Mouse (Mus musculus) left cerebral cortex, postnatal 10 days (tissue): Measurements from ENCODE around the gene Tnfrsf18. TPM values are rescaled to one million over a fixed set of nuclear protein-coding genes. Genes with fewer than 3 reads are reported as not detected.
A peak's percentile ranks its signal among the peaks of the same experiment; 100 is the strongest.

Experiments used
- DNase-seq, 2 experiments: peaks; one replicate each; pipeline ENCODE4 v3.0.0; 2021 to 2022; ENCODE audit warnings: low spot score in 2 of 2, mixed read lengths in 1 of 2; ENCODE audit errors: extremely low spot score in 1 of 2
- intact Hi-C: fragments of 180-260 bp; cut with DNase I; formaldehyde crosslinking; loops from one replicate; pipeline ENCODE4 v1.15.1; 2025
- microRNA-seq: library from miRNA; unstranded; fragments of <30 nt; microRNA quantifications from one replicate; pipeline ENCODE4 v1.2.0, GENCODE M21; 2022
- total RNA-seq, 2 experiments: library from RNA; stranded (reverse); gene quantifications; 2 replicates each; pipeline ENCODE4 v1.2.3; 2021

Gene Tnfrsf18
- total RNA-seq, 2 experiments from 2014 or later, result not detected

- no peak for DNase-seq
- intact Hi-C loops, result no loop called here
Observed at GRCm38 (mm10) chr4:156065156-156065894, 39.4 kb downstream of the Tnfrsf18 start.

GRCm38 (mm10) chr4:156067256-156067949, 41.4 kb downstream of the Tnfrsf18 start:
- intact Hi-C loops, result no loop called here

GRCm38 (mm10) chr4:156069701-156070100, 43.7 kb downstream of the Tnfrsf18 start:
- intact Hi-C loops, result no loop called here
- DNase-seq, result no peak

More at GRCm38 (mm10) chr4:156067256-156067949, 41.4 kb downstream of the Tnfrsf18 start:
- DNase-seq, result no peak

GRCm38 (mm10) chr4:156070276-156070675, 44.3 kb downstream of the Tnfrsf18 start:
- DNase-seq, result no peak
- intact Hi-C loops, result no loop called here

GRCm38 (mm10) chr4:156070716-156071115, 44.8 kb downstream of the Tnfrsf18 start:
- intact Hi-C loops, result no loop called here
- DNase-seq, result no peak

GRCm38 (mm10) chr4:156076911-156077382, 51.0 kb downstream of the Tnfrsf18 start:
- intact Hi-C loops, result no loop called here
- DNase-seq, result no peak

GRCm38 (mm10) chr4:156077499-156078301, 51.7 kb downstream of the Tnfrsf18 start:
- intact Hi-C loops, result no loop called here
- peak in 1 of 2 experiments; percentile 63 for DNase-seq

Small RNA genes within 50 kb of the gene (microRNA-seq; reads per million reads assigned to microRNA genes)
- gene Mir200a, result 1.4 reads per million
- 40.2 reads per million, percentile 48 among the genes with 10 or more reads in this experiment for gene Mir200b
- gene Mir429, result 30.8 reads per million, percentile 46 among the genes with 10 or more reads in this experiment

Other genes starting within 250 kb of the Tnfrsf18 start
- 1 to 10 TPM; 3.0 to 5.4 TPM for gene Tmem88b, start 240.3 kb upstream of the Tnfrsf18 start, total RNA-seq
- gene Ankrd65, start 235.7 kb upstream of the Tnfrsf18 start, total RNA-seq, result not detected
- 100 to 1,000 TPM; 103 to 111 TPM for gene Mrpl20, start 223.3 kb upstream of the Tnfrsf18 start, total RNA-seq
- 10 to 100 TPM; 68.7 to 71.2 TPM for gene Ccnl2, start 213.7 kb upstream of the Tnfrsf18 start, total RNA-seq
- 10 to 100 TPM; 81.6 to 82.6 TPM for gene Aurkaip1, start 194.9 kb upstream of the Tnfrsf18 start, total RNA-seq
- 10 to 100 TPM; 10.6 to 14.1 TPM for gene Mxra8, start 186.5 kb upstream of the Tnfrsf18 start, total RNA-seq
- gene Dvl1, start 178.8 kb upstream of the Tnfrsf18 start, total RNA-seq, result 10 to 100 TPM; 70.6 to 74.2 TPM
- under 1 TPM; 0.13 to 0.22 TPM for gene Tas1r3, start 162.8 kb upstream of the Tnfrsf18 start, total RNA-seq
- 10 to 100 TPM; 29.6 to 30.8 TPM for gene Cptp, start 156.7 kb upstream of the Tnfrsf18 start, total RNA-seq
- gene Ints11, start 156.6 kb upstream of the Tnfrsf18 start, total RNA-seq, result 10 to 100 TPM; 38.3 to 39.8 TPM
- 10 to 100 TPM; 66.0 to 71.2 TPM for gene Pusl1, start 134.4 kb upstream of the Tnfrsf18 start, total RNA-seq
- 100 to 1,000 TPM; 144 to 146 TPM for gene Acap3, start 134.3 kb upstream of the Tnfrsf18 start, total RNA-seq
- 10 to 100 TPM; 84.9 to 93.8 TPM for gene Ube2j2, start 82.3 kb upstream of the Tnfrsf18 start, total RNA-seq
- 10 to 100 TPM; 19.2 to 20.9 TPM for gene C1qtnf12, start 63.8 kb upstream of the Tnfrsf18 start, total RNA-seq
- gene B3galt6, start 33.5 kb upstream of the Tnfrsf18 start, total RNA-seq, result 10 to 100 TPM; 11.4 to 11.8 TPM
- gene Sdf4, start 33.3 kb upstream of the Tnfrsf18 start, total RNA-seq, result 100 to 1,000 TPM; 136 to 139 TPM
- 1 to 10 TPM in 1 of 2 experiments, under 1 TPM in 1; 0.32 to 1.4 TPM for gene Tnfrsf4, start 12.3 kb upstream of the Tnfrsf18 start, total RNA-seq
- not detected for gene Ttll10, start 33.2 kb downstream of the Tnfrsf18 start, total RNA-seq
- 10 to 100 TPM; 26.5 to 27.9 TPM for gene 9430015G10Rik, start 83.8 kb downstream of the Tnfrsf18 start, total RNA-seq
- under 1 TPM; 0.22 to 0.34 TPM for gene Rnf223, start 104.3 kb downstream of the Tnfrsf18 start, total RNA-seq
- gene Agrn, start 171.3 kb downstream of the Tnfrsf18 start, total RNA-seq, result 100 to 1,000 TPM; 237 to 253 TPM
- under 1 TPM; 0.49 to 0.79 TPM for gene Isg15, start 174.7 kb downstream of the Tnfrsf18 start, total RNA-seq
- gene AW011738, start 177.1 kb downstream of the Tnfrsf18 start, total RNA-seq, result 1 to 10 TPM; 3.2 to 4.2 TPM
- gene Perm1, start 189.7 kb downstream of the Tnfrsf18 start, total RNA-seq, result under 1 TPM; 0.22 to 0.28 TPM
- gene Plekhn1, start 208.7 kb downstream of the Tnfrsf18 start, total RNA-seq, result 10 to 100 TPM; 33.0 to 37.4 TPM
- 10 to 100 TPM; 61.8 to 63.1 TPM for gene Noc2l, start 209.8 kb downstream of the Tnfrsf18 start, total RNA-seq
- 1 to 10 TPM; 5.2 to 5.4 TPM for gene Samd11, start 229.5 kb downstream of the Tnfrsf18 start, total RNA-seq